Mouse (Mus musculus) forebrain, embryonic 14.5 days (tissue): ENCODE measurements around the gene Rasl10a. TPM values are rescaled to one million over a fixed set of nuclear protein-coding genes. Genes with fewer than 3 reads are reported as not detected.

Experiments
- ATAC-seq: fragments of 200-750 bp; cut with Nextera tagmentation; 2 replicates; pipeline ENCODE4 v1.8.0; 2017; ENCODE audit warnings: mild to moderate bottlenecking, moderate library complexity
- DNase-seq: peaks from one replicate; pipeline ENCODE4 v3.0.0-alpha.2; 2015; ENCODE audit warnings: low spot score
- H3K27ac ChIP-seq: fragments of 300-500 bp; sonication (generic); 2 replicates; pipeline ENCODE4 v1.5.1; 2014; ENCODE audit warnings: low read depth, mild to moderate bottlenecking, control low read depth, low read length, moderate library complexity
- H3K27me3 ChIP-seq: fragments of 300-500 bp; sonication (generic); replicated peaks from 2 replicates; pipeline ENCODE4 v1.6.1; 2014; ENCODE audit warnings: low read length, control low read depth, mixed read lengths; ENCODE audit not compliant: control insufficient read depth, insufficient read depth
- H3K36me3 ChIP-seq: fragments of 300-500 bp; sonication (generic); 2 replicates; pipeline ENCODE4 v1.6.1; 2014; ENCODE audit warnings: low read length, control low read depth; ENCODE audit not compliant: control insufficient read depth, insufficient read depth
- H3K4me1 ChIP-seq: fragments of 300-500 bp; sonication (generic); 2 replicates; pipeline ENCODE4 v1.6.1; 2014; ENCODE audit warnings: antibody characterized with exemption, low read length, control low read depth; ENCODE audit not compliant: control insufficient read depth, insufficient read depth
- H3K4me2 ChIP-seq: fragments of 300-500 bp; sonication (generic); 2 replicates; pipeline ENCODE4 v1.6.1; 2014; ENCODE audit warnings: mild to moderate bottlenecking, control low read depth, low read length
- H3K4me3 ChIP-seq: fragments of 300-500 bp; sonication (generic); 2 replicates; pipeline ENCODE4 v1.5.1; 2014; ENCODE audit warnings: low read depth, low read length, control low read depth
- H3K9ac ChIP-seq: fragments of 300-500 bp; sonication (generic); 2 replicates; pipeline ENCODE4 v1.6.1; 2014; ENCODE audit warnings: mild to moderate bottlenecking, low read length, control low read depth, moderate library complexity
- H3K9me3 ChIP-seq: fragments of 300-500 bp; sonication (generic); replicated peaks from 2 replicates; pipeline ENCODE4 v1.6.1; 2016; ENCODE audit warnings: low read length, control low read depth, mixed read lengths; ENCODE audit not compliant: control insufficient read depth
- WGBS: fragments of 180-500 bp; shearing (Covaris S2); extraction: QIAGEN DNeasy Blood & Tissue Kit; methylation state at CpG from one replicate; pipeline ENCODE4 v1.1.7; 2014; 5-methylcytosine and 5-hydroxymethylcytosine counted together
- microRNA-seq: library from miRNA; unstranded; fragments of <30 nt; microRNA quantifications from one replicate; pipeline ENCODE4, GENCODE M21; 2016
- polyA plus RNA-seq: library from polyadenylated mRNA; unstranded; fragments of >200 nt; fragmentation: Nextera tagmentation; extraction: Ambion mirVana; gene quantifications from 2 replicates; pipeline ENCODE4 v1.2.1, GENCODE M21; 2014

Rasl10a gene
- polyA plus RNA-seq, 1 experiment from 2014 or later = 0.25 TPM

DNA sequence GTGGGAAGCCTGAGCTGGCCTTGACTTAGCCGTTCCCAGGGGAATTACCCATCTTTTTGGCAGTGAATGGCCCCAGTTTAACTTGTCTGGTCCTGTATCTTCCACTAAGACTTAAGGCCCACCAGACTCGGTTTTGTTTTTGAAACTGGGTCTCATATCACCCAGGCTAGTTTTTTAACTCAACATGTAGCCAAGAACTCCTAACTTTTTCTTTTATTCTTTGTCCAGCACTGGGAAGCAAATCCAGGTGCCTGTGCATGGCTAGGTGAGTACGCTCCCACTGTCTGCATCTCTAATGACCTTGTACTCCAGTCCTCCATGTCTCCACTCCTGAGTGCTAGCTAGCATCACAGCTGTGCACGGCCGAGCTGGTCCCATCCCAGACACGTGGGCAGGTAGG lies 43.7 kb downstream of the Rasl10a start:
- Histone ChIP-seq H3K36me3 (peaks cover 18% of the 10 kb centered on the region), H3K4me3 (no peak overlapping the region), H3K4me1 (peaks cover 20% of the 10 kb centered on the region), H3K9ac (no peak overlapping the region), H3K4me2 (no peak overlapping the region), H3K27me3 (no peaks in the 10 kb centered on the region), H3K9me3 (no peaks in the 10 kb centered on the region), H3K27ac (no peak overlapping the region)
- ATAC-seq = no peak
- WGBS = 88% methylated on average over 6 of the region's 6 CpGs
- no peak for DNase-seq

DNA sequence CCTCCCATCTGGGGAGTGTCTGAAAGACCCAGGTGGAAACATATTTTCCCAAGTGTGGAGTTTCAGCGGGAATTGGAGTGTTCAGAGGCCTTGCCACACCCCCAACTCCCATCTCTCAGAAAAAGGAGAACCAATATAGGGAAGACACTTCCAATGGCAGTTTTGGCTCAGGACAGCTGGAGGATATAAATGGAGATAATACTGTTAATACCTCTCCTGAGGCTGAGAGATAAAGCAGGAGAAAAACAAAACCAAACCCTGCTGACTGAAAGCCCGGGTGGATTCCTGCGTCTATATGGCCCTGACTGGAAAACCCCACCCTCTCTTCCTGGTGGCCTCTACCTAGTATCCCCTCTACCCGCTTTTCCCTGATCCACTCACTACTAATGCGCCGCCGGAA lies 44.5 kb downstream of the Rasl10a start:
- H3K9me3 ChIP-seq = no peaks in the 10 kb centered on the region
- no peak overlapping the region for H3K4me2 ChIP-seq
- no peak overlapping the region for H3K27ac ChIP-seq
- H3K27me3 ChIP-seq = no peaks in the 10 kb centered on the region
- peaks cover 18% of the 10 kb centered on the region for H3K36me3 ChIP-seq
- no peak for ATAC-seq
- DNase-seq = no peak
- H3K4me3 ChIP-seq = no peak overlapping the region
- peaks cover 12% of the 10 kb centered on the region for H3K4me1 ChIP-seq
- 91% methylated on average over 7 of the region's 7 CpGs for WGBS
- no peak overlapping the region for H3K9ac ChIP-seq

DNA sequence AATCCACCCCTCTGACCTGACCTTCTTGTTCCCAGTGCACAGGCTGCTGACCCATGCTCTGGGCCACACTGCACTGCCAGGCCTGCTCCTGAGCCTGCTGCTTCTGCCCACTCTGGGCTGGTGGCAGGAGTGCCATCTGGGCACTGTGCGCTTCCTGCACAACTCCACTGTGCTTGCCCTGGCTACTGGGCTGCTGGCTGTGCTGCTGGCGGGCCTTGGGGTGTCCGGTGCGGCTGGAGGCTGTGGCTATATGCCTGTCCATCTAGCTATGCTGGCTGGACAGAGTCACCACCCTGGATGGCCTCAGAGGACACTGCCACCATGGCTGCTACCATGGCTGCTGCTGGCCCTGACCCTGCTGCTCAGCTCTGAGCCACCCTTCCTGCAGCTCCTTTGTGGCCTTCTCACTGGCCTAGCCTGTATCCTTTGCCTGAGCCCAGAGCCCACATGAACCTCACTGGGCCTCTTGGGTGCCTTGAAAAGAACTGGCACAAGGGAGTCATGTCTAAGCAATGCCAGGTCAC lies 46.1 kb downstream of the Rasl10a start:
- 97% methylated on average over 4 of the region's 4 CpGs for WGBS
- Histone ChIP-seq H3K27ac (no peak overlapping the region), H3K9me3 (no peaks in the 10 kb centered on the region), H3K9ac (no peak overlapping the region), H3K27me3 (no peaks in the 10 kb centered on the region), H3K4me2 (no peak overlapping the region), H3K4me3 (no peak overlapping the region), H3K36me3 (peaks cover 18% of the 10 kb centered on the region), H3K4me1 (peaks cover 10% of the 10 kb centered on the region)
- no peak for DNase-seq
- ATAC-seq = no peak

DNA sequence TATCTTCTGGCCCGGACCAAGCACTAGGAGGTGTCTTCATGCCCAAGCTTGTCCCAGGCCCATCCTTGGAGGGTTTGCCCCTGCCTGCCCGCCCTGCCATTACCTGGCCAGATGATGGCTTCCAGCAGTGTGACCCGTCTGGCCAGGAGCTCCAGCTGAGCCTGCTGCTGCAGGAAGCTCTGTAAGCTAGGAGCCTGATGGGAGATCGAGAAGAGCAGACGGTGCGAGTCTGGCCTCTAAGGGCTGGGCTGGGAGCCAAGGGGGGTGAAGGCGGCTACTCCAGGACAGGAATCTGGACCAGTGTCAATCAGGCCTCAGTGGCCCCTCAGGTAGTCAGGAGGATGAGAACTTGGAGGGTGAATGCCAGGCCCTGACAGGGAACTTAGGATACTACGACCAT lies 51.5 kb downstream of the Rasl10a start:
- Histone ChIP-seq H3K4me2 (no peak overlapping the region), H3K4me3 (no peak overlapping the region), H3K9me3 (no peaks in the 10 kb centered on the region), H3K27ac (no peak overlapping the region), H3K9ac (no peak overlapping the region), H3K27me3 (no peaks in the 10 kb centered on the region), H3K4me1 (no peaks in the 10 kb centered on the region), H3K36me3 (peaks cover 14% of the 10 kb centered on the region)
- DNase-seq = no peak
- WGBS = 79% methylated on average over 8 of the region's 8 CpGs
- ATAC-seq = no peak

Small RNA genes within 50 kb of the gene (microRNA-seq; reads per million reads assigned to microRNA genes)
- not detected for gene Gm47296

Other genes with a start within 250 kb of the Rasl10a start
- gene Nf2, start 208.6 kb upstream of the Rasl10a start, polyA plus RNA-seq = 44.9 and 56.2 TPM in 2 replicates
- gene Nipsnap1, start 184.2 kb upstream of the Rasl10a start, polyA plus RNA-seq = 119 and 122 TPM in 2 replicates
- gene Thoc5, start 162.8 kb upstream of the Rasl10a start, polyA plus RNA-seq = 72.8 and 77.5 TPM in 2 replicates
- 0.75 and 1.0 TPM in 2 replicates for gene Nefh, start 110.1 kb upstream of the Rasl10a start, polyA plus RNA-seq
- gene Ap1b1, start 71.3 kb upstream of the Rasl10a start, polyA plus RNA-seq = 58.4 and 75.5 TPM in 2 replicates
- 14.4 and 20.4 TPM in 2 replicates for gene Gas2l1, start 7.2 kb downstream of the Rasl10a start, polyA plus RNA-seq
- gene Rhbdd3, start 40.8 kb downstream of the Rasl10a start, polyA plus RNA-seq = 28.9 and 31.8 TPM in 2 replicates
- 433 and 469 TPM in 2 replicates for gene Ewsr1, start 41.1 kb downstream of the Rasl10a start, polyA plus RNA-seq
- gene Emid1, start 94.1 kb downstream of the Rasl10a start, polyA plus RNA-seq = 13.0 and 15.1 TPM in 2 replicates
- gene Kremen1, start 203.4 kb downstream of the Rasl10a start, polyA plus RNA-seq = 2.6 and 3.3 TPM in 2 replicates